Mouse (Mus musculus) liver, embryonic 14.5 days (tissue): Measurements from ENCODE around the gene Sult1e1. TPM values are rescaled to one million over a fixed set of nuclear protein-coding genes. Genes with fewer than 3 reads are reported as not detected.
A peak's percentile ranks its signal among the peaks of the same experiment; 100 is the strongest.

ENCODE experiments used
- ATAC-seq: fragments of 200-750 bp; cut with Nextera tagmentation; 2 replicates; pipeline ENCODE4 v1.8.0; 2017; ENCODE audit warnings: moderate number of reproducible peaks, mild to moderate bottlenecking, moderate library complexity; ENCODE audit not compliant: insufficient read depth
- DNase-seq, 3 experiments: peaks; one replicate each; pipeline ENCODE4 v3.0.0-alpha.2; 2012 to 2013; ENCODE audit warnings: low read depth in 3 of 3, low spot score in 3 of 3
- H3K27ac ChIP-seq: fragments of 300-500 bp; sonication (generic); 2 replicates; pipeline ENCODE4 v1.5.1; 2014; ENCODE audit warnings: moderate library complexity, mild to moderate bottlenecking, control low read depth, inconsistent platforms
- H3K27me3 ChIP-seq: fragments of 300-500 bp; sonication (generic); 2 replicates; pipeline ENCODE4 v1.6.1; 2014; ENCODE audit warnings: mild to moderate bottlenecking, low read length, moderate library complexity; ENCODE audit not compliant: control insufficient read depth, insufficient read depth
- H3K36me3 ChIP-seq: fragments of 300-500 bp; sonication (generic); replicated peaks from 2 replicates; pipeline ENCODE4 v1.6.1; 2014; ENCODE audit warnings: low read depth; ENCODE audit not compliant: control insufficient read depth, insufficient read depth
- H3K4me1 ChIP-seq, 2 experiments: fragments of 200-500 bp in 1 of 2; fragments of 300-500 bp in 1 of 2; sonication (generic) in 1 of 2; replicated peaks; 2 replicates each; pipeline ENCODE4 v1.6.1; 2012 to 2014; ENCODE audit warnings: antibody characterized with exemption in 1 of 2, inconsistent platforms in 1 of 2, low read length in 1 of 2; ENCODE audit not compliant: control insufficient read depth in 2 of 2, insufficient read depth in 2 of 2
- H3K4me2 ChIP-seq: fragments of 300-500 bp; sonication (generic); 2 replicates; pipeline ENCODE4 v1.6.1; 2014; ENCODE audit warnings: low read depth, mild to moderate bottlenecking, control low read depth, moderate library complexity
- H3K4me3 ChIP-seq, 2 experiments: fragments of 200-500 bp in 1 of 2; fragments of 300-500 bp in 1 of 2; sonication (generic) in 1 of 2; 2 replicates each; pipeline ENCODE4 v1.5.1; 2012 to 2014; ENCODE audit warnings: low read depth in 2 of 2, low read length in 2 of 2, mild to moderate bottlenecking in 2 of 2, control low read depth in 1 of 2, inconsistent platforms in 1 of 2, moderate library complexity in 1 of 2; ENCODE audit not compliant: insufficient read depth in 1 of 2
- H3K9ac ChIP-seq: fragments of 300-500 bp; sonication (generic); replicated peaks from 2 replicates; pipeline ENCODE4 v1.6.1; 2014; ENCODE audit warnings: mild to moderate bottlenecking, control low read depth, moderate library complexity
- H3K9me3 ChIP-seq: fragments of 300-500 bp; sonication (generic); 2 replicates; pipeline ENCODE4 v1.6.1; 2016; ENCODE audit warnings: low read length, mixed read lengths; ENCODE audit not compliant: control insufficient read depth
- CTCF ChIP-seq: IDR thresholded peaks from 2 replicates; pipeline ENCODE4 v1.5.1; 2016; ENCODE audit warnings: antibody characterized with exemption, low read depth, control low read depth
- EP300 ChIP-seq: IDR thresholded peaks from 2 replicates; pipeline ENCODE4 v1.6.1; 2016; ENCODE audit warnings: antibody characterized with exemption, low read depth
- WGBS: fragments of 180-500 bp; shearing (Covaris S2); extraction: QIAGEN DNeasy Blood & Tissue Kit; methylation state at CpG from one replicate; pipeline ENCODE4 v1.1.7; 2014; ENCODE audit not compliant: insufficient replicate concordance; 5-methylcytosine and 5-hydroxymethylcytosine counted together
- microRNA-seq: library from miRNA; unstranded; fragments of <30 nt; microRNA quantifications from one replicate; pipeline ENCODE4, GENCODE M21; 2016
- polyA plus RNA-seq, 2 experiments: library from polyadenylated mRNA; depleted of rRNA in 1 of 2; stranded (reverse) in 1 of 2; unstranded in 1 of 2; fragments of >200 nt; fragmentation: Nextera tagmentation in 1 of 2; extraction: Ambion mirVana in 1 of 2; gene quantifications; 2 replicates each; pipeline versions ENCODE4 v1.2.1 to v1.2.3; 2012 to 2014

Gene Sult1e1
- polyA plus RNA-seq, 2 experiments = not detected

- ATAC-seq (no peak), DNase-seq (no peak)
- Histone ChIP-seq H3K27me3 (no peaks in the 10 kb centered on the region), H3K4me2 (no peak overlapping the region), H3K36me3 (no peaks in the 10 kb centered on the region), H3K9me3 (no peaks in the 10 kb centered on the region), H3K27ac (no peak overlapping the region), H3K4me3 (no peak overlapping the region), H3K4me1 (no peaks in the 10 kb centered on the region), H3K9ac (no peak overlapping the region)
- no peak; the same call in 1 of the 2 replicates for TF ChIP-seq CTCF
- 11% methylated on average over 1 of the region's 1 CpGs for WGBS
These were observed 40.5 kb downstream of the Sult1e1 start for GRCm38 (mm10) chr5:87550935-87551334.

GRCm38 (mm10) chr5:87538111-87538510 is 53.3 kb downstream of the Sult1e1 start, which contains the start of gene Sult1b1:
Gene Sult1b1 (minus strand): TSS chr5:87538195.
- H3K9ac ChIP-seq = no peak within 1 kb of the TSS
- H3K27ac ChIP-seq = no peak within 1 kb of the TSS

GRCm38 (mm10) chr5:87535994-87536644 is 55.3 kb downstream of the Sult1e1 start:
- H3K27ac ChIP-seq = no peak overlapping the region
- peak; percentile 58; the same call in 1 of the 2 replicates for ATAC-seq
- peaks cover 0 to 3% of the 10 kb centered on the region in 2 experiments; a peak in 1 of 4 replicates for H3K4me1 ChIP-seq
- no peaks in the 10 kb centered on the region for H3K36me3 ChIP-seq
- no peak overlapping the region for H3K4me2 ChIP-seq
- no peak for DNase-seq
- no peaks in the 10 kb centered on the region for H3K27me3 ChIP-seq
- no peak overlapping the region for H3K9ac ChIP-seq
- WGBS = 68% methylated on average over 4 of the region's 4 CpGs
- no peak overlapping the region for H3K4me3 ChIP-seq
- no peak for TF ChIP-seq EP300
- no peak for TF ChIP-seq CTCF
- no peaks in the 10 kb centered on the region for H3K9me3 ChIP-seq

More at GRCm38 (mm10) chr5:87538111-87538510, 53.3 kb downstream of the Sult1e1 start, which contains the start of gene Sult1b1:
- H3K9me3 ChIP-seq = no peaks in the 10 kb centered on the region
- TF ChIP-seq EP300 (no peak), CTCF (no peak)
- peaks cover 0 to 3% of the 10 kb centered on the region in 2 experiments; a peak in 1 of 4 replicates for H3K4me1 ChIP-seq
- WGBS = 66% methylated on average over 2 of the region's 2 CpGs
- DNase-seq (no peak), ATAC-seq (no peak)
- H3K36me3 ChIP-seq = no peaks in the 10 kb centered on the region
- no peaks in the 10 kb centered on the region for H3K27me3 ChIP-seq
- no peak within 1 kb of the TSS for H3K4me2 ChIP-seq
- no peak within 1 kb of the TSS for H3K4me3 ChIP-seq

- peaks cover 0 to 3% of the 10 kb centered on the region in 2 experiments; a peak in 1 of 4 replicates for H3K4me1 ChIP-seq
- no peak overlapping the region for H3K4me3 ChIP-seq
- ATAC-seq (no peak), DNase-seq (no peak)
- H3K9me3 ChIP-seq = no peaks in the 10 kb centered on the region
- H3K36me3 ChIP-seq = no peaks in the 10 kb centered on the region
- no peak for TF ChIP-seq CTCF
- TF ChIP-seq EP300 = no peak
- H3K9ac ChIP-seq = no peak overlapping the region
- no peaks in the 10 kb centered on the region for H3K27me3 ChIP-seq
- H3K4me2 ChIP-seq = no peak overlapping the region
- WGBS = 42% methylated on average over 2 of the region's 2 CpGs
- no peak overlapping the region for H3K27ac ChIP-seq
These were observed 59.1 kb downstream of the Sult1e1 start for GRCm38 (mm10) chr5:87532288-87532687.

Small RNA genes within 50 kb of the gene (microRNA-seq; reads per million reads assigned to microRNA genes)
- 5.1 reads per million, percentile 7 among the genes with 10 or more reads in this experiment for gene Mir3969

Other genes with a start within 250 kb of the Sult1e1 start
- gene Ugt2b38, start 167.4 kb downstream of the Sult1e1 start, polyA plus RNA-seq (2012; rRNA removed) = not detected in 2 replicates
- not detected in 2 replicates for gene Ugt2b38, start 167.4 kb downstream of the Sult1e1 start, polyA plus RNA-seq (2014; fragmentation: Nextera tagmentation; extraction: Ambion mirVana)
- not detected in 2 replicates for gene Ugt2a2, start 109.3 kb downstream of the Sult1e1 start, polyA plus RNA-seq (2012; rRNA removed)
- not detected in 2 replicates for gene Ugt2a2, start 109.3 kb downstream of the Sult1e1 start, polyA plus RNA-seq (2014; fragmentation: Nextera tagmentation; extraction: Ambion mirVana)
- gene Gm43638, start 104.8 kb downstream of the Sult1e1 start, polyA plus RNA-seq (2012; rRNA removed) = not detected in 2 replicates
- not detected in 2 replicates for gene Gm43638, start 104.8 kb downstream of the Sult1e1 start, polyA plus RNA-seq (2014; fragmentation: Nextera tagmentation; extraction: Ambion mirVana)
- not detected in 2 replicates for gene Ugt2a1, start 100.7 kb downstream of the Sult1e1 start, polyA plus RNA-seq (2012; rRNA removed)
- not detected in 2 replicates for gene Ugt2a1, start 100.7 kb downstream of the Sult1e1 start, polyA plus RNA-seq (2014; fragmentation: Nextera tagmentation; extraction: Ambion mirVana)
- 0.29 and 0.45 TPM in 2 replicates for gene Sult1b1, start 53.4 kb downstream of the Sult1e1 start, polyA plus RNA-seq (2012; rRNA removed)
- 0.96 and 1.1 TPM in 2 replicates for gene Sult1b1, start 53.4 kb downstream of the Sult1e1 start, polyA plus RNA-seq (2014; fragmentation: Nextera tagmentation; extraction: Ambion mirVana)
- gene Sult1d1, start 22.6 kb downstream of the Sult1e1 start, polyA plus RNA-seq (2012; rRNA removed) = 0.87 and 1.2 TPM in 2 replicates
- 2.1 and 2.9 TPM in 2 replicates for gene Sult1d1, start 22.6 kb downstream of the Sult1e1 start, polyA plus RNA-seq (2014; fragmentation: Nextera tagmentation; extraction: Ambion mirVana)
- not detected in 2 replicates for gene Csn1s1, start 74.6 kb upstream of the Sult1e1 start, polyA plus RNA-seq (2012; rRNA removed)
- gene Csn1s1, start 74.6 kb upstream of the Sult1e1 start, polyA plus RNA-seq (2014; fragmentation: Nextera tagmentation; extraction: Ambion mirVana) = not detected in 2 replicates
- not detected in 2 replicates for gene Csn2, start 108.0 kb upstream of the Sult1e1 start, polyA plus RNA-seq (2012; rRNA removed)
- gene Csn2, start 108.0 kb upstream of the Sult1e1 start, polyA plus RNA-seq (2014; fragmentation: Nextera tagmentation; extraction: Ambion mirVana) = not detected in 2 replicates
- gene Csn1s2a, start 183.0 kb upstream of the Sult1e1 start, polyA plus RNA-seq (2012; rRNA removed) = not detected in 2 replicates
- gene Csn1s2a, start 183.0 kb upstream of the Sult1e1 start, polyA plus RNA-seq (2014; fragmentation: Nextera tagmentation; extraction: Ambion mirVana) = not detected in 2 replicates
- not detected in 2 replicates for gene Csn1s2b, start 216.5 kb upstream of the Sult1e1 start, polyA plus RNA-seq (2012; rRNA removed)
- gene Csn1s2b, start 216.5 kb upstream of the Sult1e1 start, polyA plus RNA-seq (2014; fragmentation: Nextera tagmentation; extraction: Ambion mirVana) = not detected in 2 replicates
- not detected in 2 replicates for gene Prr27, start 234.1 kb upstream of the Sult1e1 start, polyA plus RNA-seq (2012; rRNA removed)
- not detected in 2 replicates for gene Prr27, start 234.1 kb upstream of the Sult1e1 start, polyA plus RNA-seq (2014; fragmentation: Nextera tagmentation; extraction: Ambion mirVana)